In genomic region chr2:61110591-61110990, GRCm38 (mm10) we compare ENCODE assay signal across 12 mouse cellular contexts.
DNase-seq lines count a peak whose midpoint lies in the region; ATAC-seq and TF ChIP-seq lines count a peak whose summit lies in the region.
"Had no signal": no experiment of that assay in that cellular context is flagged by ENCODE, and none has a peak within 500 bp of the region (broad histone marks: within the 10 kb centered on the region; RNA-seq: fewer than 3 reads in every experiment).

No protein-coding gene starts in this region.

- no peaks in the 10 kb centered on the region for H3K9me3 ChIP-seq in megakaryocyte, embryonic 14.5 days
- H3K9me3 ChIP-seq in hindbrain, postnatal 0 days (ENCODE audit: low read length): no peaks in the 10 kb centered on the region

- no peak for TF ChIP-seq CTCF in hindbrain, postnatal 0 days (IDR thresholded peaks at IDR 0.05; ENCODE audit: low read depth)
- no peak for TF ChIP-seq CTCF in cerebellum, adult 2 months (IDR thresholded peaks at IDR 0.05; ENCODE audit: borderline replicate concordance, insufficient read depth, low read depth, low read length)
- TF ChIP-seq CTCF in layer of hippocampus, adult 2 months (conservative IDR thresholded peaks at IDR 0.05): no peak

- H3K27me3 ChIP-seq in megakaryocyte, embryonic 14.5 days (replicated peaks): no peaks in the 10 kb centered on the region
- H3K27me3 ChIP-seq in hindbrain, postnatal 0 days (ENCODE audit: insufficient read depth, low read length): no peaks in the 10 kb centered on the region
- no peaks in the 10 kb centered on the region for H3K27me3 ChIP-seq in cerebellum, adult 2 months (ENCODE audit: control insufficient read depth, insufficient read depth, low read length)

- peak; percentile 13 for DNase-seq in embryo, embryonic 11 days
- DNase-seq in embryo, embryonic 10.5 days (ENCODE audit: low spot score): no peak
- peak; percentile 67 to 80 for DNase-seq in kidney, postnatal 25 days
- no peak for DNase-seq in hindbrain, postnatal 0 days (ENCODE audit: low spot score)
- DNase-seq in cerebellum, adult 2 months: no peak
- no peak for DNase-seq in layer of hippocampus, adult 2 months (ENCODE audit: low spot score in 2 of 2)
- DNase-seq: cerebellum, adult 8-10 months; layer of hippocampus, adult 9-11 months had no signal

- H3K4me1 ChIP-seq in megakaryocyte, embryonic 14.5 days: peaks cover 33% of the 10 kb centered on the region
- no peaks in the 10 kb centered on the region for H3K4me1 ChIP-seq in hindbrain, postnatal 0 days (ENCODE audit: insufficient read depth, low read length)
- H3K4me1 ChIP-seq in cerebellum, adult 2 months (ENCODE audit: control insufficient read depth, insufficient read depth, low read length): no peaks in the 10 kb centered on the region

- WGBS in hindbrain, postnatal 0 days: 80% methylated on average over 9 of the region's 9 CpGs
- WGBS in cerebellum, adult 2 months: 80% methylated on average over 9 of the region's 9 CpGs

- no peak overlapping the region for H3K4me2 ChIP-seq in hindbrain, postnatal 0 days (ENCODE audit: low read depth, low read length)

- no peak for TF ChIP-seq POLR2A in cerebellum, adult 2 months (IDR thresholded peaks at IDR 0.05; ENCODE audit: borderline replicate concordance, insufficient read depth, low read length)

- H3K9ac ChIP-seq in hindbrain, postnatal 0 days (replicated peaks; ENCODE audit: low read length): no peak overlapping the region

- H3K27ac ChIP-seq in hindbrain, postnatal 0 days: no peak overlapping the region
- no peak overlapping the region for H3K27ac ChIP-seq in cerebellum, adult 2 months (ENCODE audit: insufficient read depth, low read length)
- H3K27ac ChIP-seq in layer of hippocampus, adult 2 months: no peak overlapping the region

- peak overlapping the region; percentile 80 for H3K4me3 ChIP-seq in megakaryocyte, embryonic 14.5 days (replicated peaks)
- H3K4me3 ChIP-seq in hindbrain, postnatal 0 days (ENCODE audit: low read length): no peak overlapping the region
- no peak overlapping the region for H3K4me3 ChIP-seq in cerebellum, adult 2 months (replicated peaks; ENCODE audit: insufficient read depth, low read depth, low read length)
- no peak overlapping the region for H3K4me3 ChIP-seq in layer of hippocampus, adult 2 months

- no peak for ATAC-seq in megakaryocyte, adult 5-6 weeks (ENCODE audit: poor library complexity, severe bottlenecking)
- no peak for ATAC-seq in hindbrain, postnatal 0 days
- ATAC-seq: forebrain, embryonic 14.5 days; hindbrain, embryonic 16.5 days had no signal

- H3K36me3 ChIP-seq in megakaryocyte, embryonic 14.5 days (replicated peaks; ENCODE audit: low read length): no peaks in the 10 kb centered on the region
- no peaks in the 10 kb centered on the region for H3K36me3 ChIP-seq in hindbrain, postnatal 0 days (ENCODE audit: insufficient read depth, low read length)

Comparison
In these comparisons a context has a peak if more than half of its experiments do, and no peak if none do; other contexts are left out.
1. DNase-seq: peak in embryo, embryonic 11 days (single experiment) and kidney, postnatal 25 days (2 of 2); none in embryo, embryonic 10.5 days (single experiment), hindbrain, postnatal 0 days (single experiment), cerebellum, adult 2 months (0 of 2) and layer of hippocampus, adult 2 months (0 of 2).